Mouse (Mus musculus) neural tube, embryonic 13.5 days (tissue): Measurements from ENCODE around the gene Arhgap10. TPM values are rescaled to one million over a fixed set of nuclear protein-coding genes. Genes with fewer than 3 reads are reported as not detected.

Experiments
- ATAC-seq: fragments of 200-750 bp; cut with Nextera tagmentation; 2 replicates; pipeline ENCODE4 v1.8.0; 2017; ENCODE audit warnings: low read depth, mild to moderate bottlenecking, moderate TSS enrichment, moderate library complexity
- H3K27ac ChIP-seq: fragments of 300-500 bp; sonication (generic); replicated peaks from 2 replicates; pipeline ENCODE4 v1.5.1; 2015; ENCODE audit warnings: moderate library complexity, mild to moderate bottlenecking, inconsistent platforms
- H3K27me3 ChIP-seq: fragments of 300-500 bp; sonication (generic); 2 replicates; pipeline ENCODE4 v1.6.1; 2015; ENCODE audit warnings: mild to moderate bottlenecking, inconsistent platforms
- H3K36me3 ChIP-seq: fragments of 300-500 bp; sonication (generic); 2 replicates; pipeline ENCODE4 v1.6.1; 2015; ENCODE audit warnings: mild to moderate bottlenecking, inconsistent platforms
- H3K4me1 ChIP-seq: fragments of 300-500 bp; sonication (generic); replicated peaks from 2 replicates; pipeline ENCODE4 v1.6.1; 2015; ENCODE audit warnings: inconsistent platforms
- H3K4me2 ChIP-seq: fragments of 300-500 bp; sonication (generic); 2 replicates; pipeline ENCODE4 v1.6.1; 2015; ENCODE audit warnings: inconsistent platforms, mild to moderate bottlenecking, moderate library complexity
- H3K4me3 ChIP-seq: fragments of 300-500 bp; sonication (generic); 2 replicates; pipeline ENCODE4 v1.5.1; 2015; ENCODE audit warnings: mild to moderate bottlenecking, inconsistent platforms
- H3K9ac ChIP-seq: fragments of 300-500 bp; sonication (generic); 2 replicates; pipeline ENCODE4 v1.6.1; 2015; ENCODE audit warnings: moderate library complexity, mild to moderate bottlenecking, inconsistent platforms
- H3K9me3 ChIP-seq: fragments of 300-500 bp; sonication (generic); 2 replicates; pipeline ENCODE4 v1.6.1; 2016; ENCODE audit warnings: inconsistent platforms
- WGBS: fragments of 180-500 bp; shearing (Covaris S2); methylation state at CpG from one replicate; pipeline ENCODE4 v1.1.7; 2015; 5-methylcytosine and 5-hydroxymethylcytosine counted together
- polyA plus RNA-seq: library from polyadenylated mRNA; unstranded; fragments of >200 nt; fragmentation: Nextera tagmentation; extraction: Ambion mirVana; gene quantifications from 2 replicates; pipeline ENCODE4 v1.2.1, GENCODE M21; 2015

The Arhgap10 gene
- polyA plus RNA-seq, 1 experiment from 2014 or later: 7.0 TPM

- H3K27ac ChIP-seq: no peak overlapping the region
- H3K9ac ChIP-seq: no peak overlapping the region
- no peaks in the 10 kb centered on the region for H3K36me3 ChIP-seq
- no peaks in the 10 kb centered on the region for H3K27me3 ChIP-seq
- no peak for ATAC-seq
- 89% methylated on average over 6 of the region's 6 CpGs for WGBS
- no peaks in the 10 kb centered on the region for H3K4me1 ChIP-seq
- H3K4me3 ChIP-seq: no peak overlapping the region
- no peak overlapping the region for H3K4me2 ChIP-seq
- H3K9me3 ChIP-seq: no peaks in the 10 kb centered on the region
Observed at GRCm38 (mm10) chr8:77215191-77215590, 302.6 kb downstream of the Arhgap10 start.

GRCm38 (mm10) chr8:77214665-77215064 lies 303.1 kb downstream of the Arhgap10 start:
- H3K4me2 ChIP-seq: no peak overlapping the region
- H3K4me1 ChIP-seq: no peaks in the 10 kb centered on the region
- no peaks in the 10 kb centered on the region for H3K36me3 ChIP-seq
- no peak overlapping the region for H3K9ac ChIP-seq
- no peak overlapping the region for H3K4me3 ChIP-seq
- H3K27me3 ChIP-seq: no peaks in the 10 kb centered on the region
- H3K9me3 ChIP-seq: no peaks in the 10 kb centered on the region
- WGBS: 83% methylated on average over 8 of the region's 8 CpGs
- no peak for ATAC-seq
- H3K27ac ChIP-seq: no peak overlapping the region

- H3K27ac ChIP-seq: no peak overlapping the region
- no peaks in the 10 kb centered on the region for H3K36me3 ChIP-seq
- H3K9ac ChIP-seq: no peak overlapping the region
- H3K4me3 ChIP-seq: no peak overlapping the region
- ATAC-seq: no peak
- 78% methylated on average over 3 of the region's 3 CpGs for WGBS
- no peaks in the 10 kb centered on the region for H3K4me1 ChIP-seq
- H3K9me3 ChIP-seq: no peaks in the 10 kb centered on the region
- no peak overlapping the region for H3K4me2 ChIP-seq
- H3K27me3 ChIP-seq: no peaks in the 10 kb centered on the region
Observed at GRCm38 (mm10) chr8:77213893-77214464, 303.8 kb downstream of the Arhgap10 start.

GRCm38 (mm10) chr8:77209297-77209696 lies 308.5 kb downstream of the Arhgap10 start:
- no peaks in the 10 kb centered on the region for H3K27me3 ChIP-seq
- no peak for ATAC-seq
- 94% methylated on average over 3 of the region's 3 CpGs for WGBS

More at GRCm38 (mm10) chr8:77209297-77209696, 308.5 kb downstream of the Arhgap10 start:
- H3K27ac ChIP-seq: no peak overlapping the region
- no peak overlapping the region for H3K4me3 ChIP-seq
- H3K36me3 ChIP-seq: no peaks in the 10 kb centered on the region
- no peak overlapping the region for H3K9ac ChIP-seq
- no peaks in the 10 kb centered on the region for H3K9me3 ChIP-seq
- no peak overlapping the region for H3K4me2 ChIP-seq
- H3K4me1 ChIP-seq: no peaks in the 10 kb centered on the region

Other genes with a start within 250 kb of the Arhgap10 start
- 29.8 and 30.4 TPM in 2 replicates for gene Prmt9, start 31.4 kb upstream of the Arhgap10 start, polyA plus RNA-seq
- 73.6 and 74.3 TPM in 2 replicates for gene Tmem184c, start 92.7 kb upstream of the Arhgap10 start, polyA plus RNA-seq
- 10.6 and 12.6 TPM in 2 replicates for gene Ednra, start 206.5 kb upstream of the Arhgap10 start, polyA plus RNA-seq